Mouse (Mus musculus) cerebellum, adult 8-10 months (tissue): ENCODE measurements at regions not wholly inside any gene's neighbourhood (a gene's known extent, or its start where the extent isn't known, plus 50 kb on each side); places are given as distances from the start of the nearest gene placed in this dataset.

Experiments used
- DNase-seq: peaks from one replicate; pipeline ENCODE4 v3.0.0; 2022

GRCm38 (mm10) chr1:69470614-69471250 is 216.3 kb downstream of the Ikzf2 start:
- no peak for DNase-seq

DNA sequence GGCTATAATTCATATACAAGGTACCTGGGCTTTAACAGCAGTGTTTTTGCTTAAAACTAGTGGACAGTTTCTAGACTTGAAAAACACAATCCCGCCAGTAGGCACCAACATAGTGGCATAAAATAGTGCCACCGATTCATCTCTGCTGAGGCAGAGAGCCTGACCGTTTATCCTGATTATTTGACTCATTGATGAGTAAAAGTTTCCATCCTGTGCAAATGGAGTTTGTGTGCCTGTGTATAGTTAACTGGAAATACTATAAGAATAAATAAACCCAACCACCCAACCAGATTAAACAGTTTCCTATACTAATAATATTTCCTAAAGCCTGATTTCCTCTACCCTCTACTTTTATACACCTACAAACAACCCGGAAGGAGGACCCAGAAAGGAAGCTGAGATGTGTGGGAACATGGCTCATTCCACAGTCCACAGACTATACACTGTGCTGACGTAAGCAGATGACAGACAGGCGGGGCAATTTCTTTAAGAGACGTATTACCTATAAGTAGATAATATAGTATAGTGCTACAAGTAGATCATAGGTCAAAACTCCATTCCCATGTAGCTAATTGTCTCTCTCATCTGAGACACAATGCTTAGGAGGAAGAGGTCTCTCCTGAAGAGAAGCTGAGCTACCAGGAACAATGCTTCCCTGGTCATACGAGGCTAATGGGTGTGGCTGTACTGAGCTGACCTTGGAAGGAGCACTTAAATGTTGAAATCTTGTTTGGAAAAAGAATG is 217.7 kb downstream of the Ikzf2 start:
- DNase-seq = no peak

- DNase-seq = no peak
These were observed 220.3 kb downstream of the Ikzf2 start for GRCm38 (mm10) chr1:69466534-69467275.

GRCm38 (mm10) chr1:69461191-69461590 is 225.9 kb downstream of the Ikzf2 start:
- no peak for DNase-seq

DNA sequence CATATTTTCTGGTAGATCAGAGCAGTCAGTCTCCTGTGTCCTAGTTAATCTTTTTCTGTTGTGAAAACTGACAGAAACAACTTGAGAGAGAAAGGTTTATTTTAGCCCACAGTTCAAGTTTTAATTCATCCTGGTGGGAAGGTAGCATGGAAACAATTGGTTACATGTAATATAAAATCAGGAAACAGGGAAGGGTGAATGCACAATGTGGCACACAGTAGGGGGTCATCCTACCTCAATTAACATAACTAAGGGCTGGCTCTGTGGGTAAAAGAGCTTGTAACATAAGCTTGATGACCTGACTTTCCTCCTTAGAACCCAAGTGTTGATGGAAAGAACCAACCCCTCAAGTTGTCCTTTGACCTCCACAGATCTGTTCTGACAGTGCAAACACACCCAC is 227.1 kb downstream of the Ikzf2 start:
- DNase-seq = no peak

- DNase-seq = no peak
These were observed 229.6 kb downstream of the Ikzf2 start for GRCm38 (mm10) chr1:69457471-69457870.

- no peak for DNase-seq
These were observed 233.1 kb downstream of the Ikzf2 start for GRCm38 (mm10) chr1:69453991-69454390.

- DNase-seq = no peak
These were observed 234.1 kb downstream of the Ikzf2 start for GRCm38 (mm10) chr1:69452910-69453309.

- no peak for DNase-seq
These were observed 236.6 kb downstream of the Ikzf2 start for GRCm38 (mm10) chr1:69450455-69450854.

DNA sequence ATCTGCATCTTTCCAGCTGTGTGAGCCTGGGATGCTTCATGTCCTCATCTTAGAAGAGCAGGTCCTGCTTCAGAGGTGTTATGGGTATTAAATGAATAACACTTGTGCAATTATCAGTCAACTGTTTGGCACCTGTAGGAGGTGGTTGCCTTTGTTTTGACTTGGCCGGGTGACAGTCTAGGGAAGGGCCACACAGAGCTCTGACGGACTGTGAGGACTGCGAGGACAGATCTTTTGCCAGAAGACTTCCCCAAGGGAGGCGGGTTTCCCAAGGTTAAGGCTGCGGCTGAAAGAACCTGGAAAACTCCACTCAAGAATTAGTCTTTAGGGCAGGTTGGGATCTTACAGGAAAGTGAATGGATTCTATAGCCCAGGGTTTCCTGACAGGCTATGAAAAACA is 239.8 kb downstream of the Ikzf2 start:
- DNase-seq = no peak

DNA sequence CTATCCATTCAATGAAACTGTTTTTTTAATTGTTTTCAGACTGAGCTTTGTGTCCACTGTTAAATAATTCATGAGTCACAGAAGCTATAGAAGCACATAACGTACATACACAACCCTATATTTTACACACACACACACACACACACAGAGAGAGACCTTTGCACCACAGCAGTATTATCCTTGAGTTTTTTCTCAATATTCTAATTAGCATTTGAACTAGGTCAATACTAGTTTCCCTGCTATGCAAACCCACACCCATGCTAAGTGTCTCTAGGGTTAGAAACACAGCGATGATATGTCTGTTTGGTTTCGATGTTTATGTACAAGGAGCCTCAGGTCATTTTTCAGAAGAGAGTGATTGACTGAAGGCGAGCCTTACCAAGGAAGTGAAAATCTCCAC is 242.3 kb downstream of the Ikzf2 start:
- no peak for DNase-seq

DNA sequence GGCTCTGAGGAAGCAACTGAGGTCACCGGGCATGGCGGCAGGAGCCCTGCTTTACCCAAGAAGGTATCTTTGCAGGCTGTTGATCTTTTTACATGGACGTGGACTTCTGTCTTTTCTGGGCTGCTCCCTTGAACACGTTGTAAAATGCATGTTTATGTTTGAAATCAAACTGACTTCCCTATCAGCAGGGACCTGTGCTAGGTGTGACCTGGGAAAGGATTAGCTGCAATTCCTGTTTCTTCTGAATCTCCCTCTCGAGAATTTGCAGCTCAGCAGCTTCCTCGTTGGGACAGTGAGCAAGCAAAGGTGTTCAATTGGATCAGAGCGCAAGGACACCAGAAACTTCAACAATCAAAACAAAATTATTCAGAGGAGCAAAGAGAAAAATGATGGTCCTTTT is 243.6 kb downstream of the Ikzf2 start:
- no peak for DNase-seq

- no peak for DNase-seq
These were observed 246.3 kb downstream of the Ikzf2 start for GRCm38 (mm10) chr1:69440564-69441334.

DNA sequence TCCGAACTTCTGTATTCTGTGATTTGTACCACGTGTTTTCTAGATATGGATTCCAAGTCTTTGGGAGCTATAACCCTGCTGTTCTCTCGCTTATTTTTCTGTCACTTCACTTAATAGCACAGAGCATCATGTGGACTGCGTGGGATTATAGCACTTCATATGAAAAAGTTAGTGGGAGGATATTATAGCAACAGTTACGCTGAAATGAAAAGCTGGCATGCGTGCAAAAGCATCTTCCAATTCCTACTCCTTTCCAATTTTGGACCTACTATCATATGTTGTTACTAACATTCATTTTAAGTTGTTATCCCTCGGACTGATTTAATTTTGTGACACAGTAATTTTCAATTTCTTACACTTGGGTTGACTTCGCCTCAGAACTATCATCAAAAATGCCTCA is 250.0 kb downstream of the Ikzf2 start:
- DNase-seq = no peak

DNA sequence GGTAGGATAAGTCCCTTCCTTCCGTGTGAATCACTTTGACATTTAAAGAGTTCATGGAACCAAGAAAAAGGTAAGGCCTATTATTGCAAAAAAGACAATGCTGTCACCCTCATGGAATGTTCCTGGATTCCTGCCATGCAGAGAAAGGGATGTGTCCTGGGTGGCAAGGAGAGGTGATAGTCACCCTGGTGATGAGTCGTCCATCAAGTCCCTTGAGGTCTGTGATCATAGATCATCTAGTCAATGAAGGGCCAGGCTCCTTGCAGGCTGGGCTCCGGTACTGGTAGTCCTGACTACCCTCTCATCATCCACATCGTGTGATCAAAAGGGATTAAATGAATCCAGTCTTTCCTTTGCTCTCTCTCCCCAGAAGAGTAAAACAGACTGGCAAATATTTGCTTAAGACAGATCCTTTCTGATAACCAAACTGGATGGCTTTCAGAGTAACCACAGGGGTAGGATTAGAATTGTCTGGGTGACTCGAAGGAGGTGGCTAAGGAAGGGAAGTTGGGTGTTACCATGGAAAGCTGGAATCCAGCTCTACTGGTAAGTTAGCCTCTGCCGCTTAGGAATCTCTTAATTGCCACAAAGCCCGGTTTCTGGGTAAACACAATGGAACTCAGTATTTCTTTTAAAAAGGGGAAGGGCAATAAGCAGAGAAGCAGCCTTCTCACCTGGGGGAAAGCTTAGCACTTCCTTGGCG is 253.2 kb downstream of the Ikzf2 start:
- DNase-seq = no peak

GRCm38 (mm10) chr1:69430683-69431407 is 256.2 kb downstream of the Ikzf2 start:
- no peak for DNase-seq

GRCm38 (mm10) chr1:69429632-69430031 is 257.4 kb downstream of the Ikzf2 start:
- DNase-seq = no peak

- DNase-seq = no peak
These were observed 289.4 kb downstream of the Ikzf2 start for GRCm38 (mm10) chr1:69397676-69398075.

DNA sequence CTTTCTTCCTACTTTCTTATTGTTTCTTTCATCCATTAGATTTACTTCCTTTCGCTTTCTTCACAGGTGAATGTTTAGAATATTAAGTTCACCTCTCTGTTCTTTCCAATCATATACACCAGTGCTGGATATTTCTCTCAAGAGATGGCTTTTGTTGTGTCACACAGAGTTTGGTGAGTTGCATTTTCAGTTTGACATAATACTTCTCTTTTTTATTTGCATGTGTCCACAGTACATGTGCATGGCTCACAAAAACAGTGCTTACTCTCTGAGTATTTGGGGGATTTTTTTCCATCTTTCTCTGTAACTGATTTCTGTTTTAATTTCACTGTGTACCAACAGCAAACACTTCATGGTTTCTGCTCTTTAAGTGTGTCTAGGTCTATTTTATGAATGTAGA is 274.5 kb upstream of the Erbb4 start:
- DNase-seq = no peak

DNA sequence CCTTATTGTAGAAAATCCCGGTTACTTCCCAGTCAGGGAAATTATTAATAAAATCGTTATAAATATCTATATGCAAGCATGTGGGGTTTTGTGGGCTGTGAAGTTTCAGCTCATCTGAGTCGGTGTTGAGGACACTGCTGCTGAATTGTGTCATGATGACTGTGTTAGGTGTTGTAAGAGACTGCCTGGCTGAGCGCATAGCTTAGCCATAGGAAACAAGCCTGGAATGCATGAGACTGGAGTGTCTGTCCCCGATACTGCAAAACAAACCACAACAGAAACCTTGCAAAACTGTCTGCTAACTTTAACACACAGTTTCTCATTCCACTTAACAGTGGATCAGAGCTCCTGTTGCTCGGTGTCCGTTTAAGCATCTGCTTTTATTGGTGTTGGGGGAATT is 271.9 kb upstream of the Erbb4 start:
- DNase-seq = no peak

DNA sequence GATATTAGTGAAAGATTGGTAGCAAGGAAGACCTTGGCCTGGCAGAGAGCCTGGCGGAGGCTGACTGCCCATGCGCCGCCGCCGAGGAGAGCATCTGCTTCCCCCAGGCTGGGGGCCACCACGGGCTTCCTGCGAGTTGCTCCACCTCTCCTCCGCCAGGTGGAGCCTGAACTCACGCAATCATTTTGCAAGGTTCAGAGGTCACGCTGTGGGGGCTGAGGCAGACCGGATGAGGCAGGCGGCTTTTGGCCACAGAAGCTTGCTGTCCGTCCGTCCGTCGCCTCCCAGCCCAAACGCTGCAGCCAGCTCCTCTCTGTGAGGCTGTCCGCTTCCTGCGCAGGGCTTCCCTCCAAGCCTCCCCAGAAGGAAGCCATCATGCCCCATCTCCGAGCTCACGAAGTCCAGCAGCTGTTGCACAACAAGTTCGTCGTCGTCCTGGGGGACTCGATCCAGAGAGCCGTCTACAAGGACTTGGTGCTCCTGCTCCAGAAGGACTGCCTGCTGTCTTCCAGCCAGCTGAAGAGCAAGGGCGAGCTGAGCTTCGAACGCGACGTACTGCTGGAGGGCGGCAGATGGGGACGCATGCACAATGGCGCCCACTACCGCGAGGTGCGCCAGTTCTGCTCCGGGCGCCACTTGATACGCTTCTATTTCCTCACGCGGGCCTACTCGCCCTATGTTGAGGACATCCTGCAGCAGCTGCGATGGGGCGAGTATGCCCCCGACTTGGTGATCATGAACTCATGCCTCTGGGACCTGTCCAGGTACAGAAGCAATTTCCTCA is 269.3 kb upstream of the Erbb4 start:
- no peak for DNase-seq
